Mouse (Mus musculus) liver, embryonic 13.5 days (tissue): Measurements from ENCODE around the gene Mmrn2. TPM values are rescaled to one million over a fixed set of nuclear protein-coding genes. Genes with fewer than 3 reads are reported as not detected.
"Not testable (repeated sequence)": the region's sequence is repeated elsewhere in the genome, so short reads cannot be mapped to it uniquely, and the experiment has no call there.

Source experiments
- ATAC-seq: fragments of 200-750 bp; cut with Nextera tagmentation; 2 replicates; pipeline ENCODE4 v1.8.0; 2017; ENCODE audit warnings: low read depth, mild to moderate bottlenecking, moderate number of reproducible peaks, moderate library complexity
- DNase-seq: peaks from one replicate; pipeline ENCODE4 v3.0.0; 2022
- H3K27ac ChIP-seq: fragments of 300-500 bp; sonication (generic); 2 replicates; pipeline ENCODE4 v1.5.1; 2015; ENCODE audit warnings: moderate library complexity, mild to moderate bottlenecking, inconsistent platforms
- H3K27me3 ChIP-seq: fragments of 300-500 bp; sonication (generic); 2 replicates; pipeline ENCODE4 v1.6.1; 2015; ENCODE audit warnings: mild to moderate bottlenecking, inconsistent platforms
- H3K36me3 ChIP-seq: fragments of 300-500 bp; sonication (generic); 2 replicates; pipeline ENCODE4 v1.6.1; 2015; ENCODE audit warnings: mild to moderate bottlenecking, inconsistent platforms
- H3K4me1 ChIP-seq: fragments of 300-500 bp; sonication (generic); replicated peaks from 2 replicates; pipeline ENCODE4 v1.6.1; 2015; ENCODE audit warnings: inconsistent platforms
- H3K4me2 ChIP-seq: fragments of 300-500 bp; sonication (generic); 2 replicates; pipeline ENCODE4 v1.6.1; 2015; ENCODE audit warnings: inconsistent platforms, mild to moderate bottlenecking, moderate library complexity
- H3K4me3 ChIP-seq: fragments of 300-500 bp; sonication (generic); replicated peaks from 2 replicates; pipeline ENCODE4 v1.5.1; 2015; ENCODE audit warnings: mild to moderate bottlenecking, inconsistent platforms
- H3K9ac ChIP-seq: fragments of 300-500 bp; sonication (generic); 2 replicates; pipeline ENCODE4 v1.6.1; 2015; ENCODE audit warnings: mild to moderate bottlenecking, inconsistent platforms
- H3K9me3 ChIP-seq: fragments of 300-500 bp; sonication (generic); replicated peaks from 2 replicates; pipeline ENCODE4 v1.6.1; 2016; ENCODE audit warnings: inconsistent platforms
- WGBS: fragments of 180-500 bp; shearing (Covaris S2); methylation state at CpG from one replicate; pipeline ENCODE4 v1.1.7; 2015; ENCODE audit not compliant: insufficient replicate concordance; 5-methylcytosine and 5-hydroxymethylcytosine counted together
- polyA plus RNA-seq: library from polyadenylated mRNA; unstranded; fragments of >200 nt; fragmentation: Nextera tagmentation; extraction: Ambion mirVana; gene quantifications from 2 replicates; pipeline ENCODE4 v1.2.1, GENCODE M21; 2015

The Mmrn2 gene
- polyA plus RNA-seq, 1 experiment from 2014 or later: 2.6 TPM

DNA sequence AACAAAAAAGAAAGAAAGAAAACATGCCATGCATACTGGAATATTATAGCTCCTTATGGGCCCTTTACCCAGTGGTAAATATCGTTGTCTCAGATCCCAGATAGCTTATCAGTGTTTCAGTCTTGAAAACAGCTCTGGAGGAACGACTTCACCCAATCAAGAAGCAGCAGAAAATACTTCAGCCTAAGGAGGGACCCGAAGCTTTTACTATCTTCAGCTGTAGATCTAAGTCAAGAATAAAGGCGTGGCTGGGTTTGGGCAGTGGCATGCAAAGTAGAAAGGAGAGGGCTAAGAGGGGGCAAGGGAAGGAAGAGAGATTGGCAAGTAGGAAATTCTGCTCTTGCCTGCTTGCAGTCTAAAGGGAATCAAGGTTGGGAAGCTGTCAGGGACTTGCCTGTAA, 13.1 kb upstream of the Mmrn2 start:
- H3K9me3 ChIP-seq: no peaks in the 10 kb centered on the region
- H3K4me2 ChIP-seq: no peak overlapping the region
- H3K4me3 ChIP-seq: no peak overlapping the region
- ATAC-seq (no peak), DNase-seq (no peak)
- H3K36me3 ChIP-seq: no peaks in the 10 kb centered on the region
- no peak overlapping the region for H3K27ac ChIP-seq
- peaks cover 33% of the 10 kb centered on the region for H3K4me1 ChIP-seq
- H3K27me3 ChIP-seq: no peaks in the 10 kb centered on the region
- WGBS: 15% methylated on average over 4 of the region's 4 CpGs
- no peak overlapping the region for H3K9ac ChIP-seq

DNA sequence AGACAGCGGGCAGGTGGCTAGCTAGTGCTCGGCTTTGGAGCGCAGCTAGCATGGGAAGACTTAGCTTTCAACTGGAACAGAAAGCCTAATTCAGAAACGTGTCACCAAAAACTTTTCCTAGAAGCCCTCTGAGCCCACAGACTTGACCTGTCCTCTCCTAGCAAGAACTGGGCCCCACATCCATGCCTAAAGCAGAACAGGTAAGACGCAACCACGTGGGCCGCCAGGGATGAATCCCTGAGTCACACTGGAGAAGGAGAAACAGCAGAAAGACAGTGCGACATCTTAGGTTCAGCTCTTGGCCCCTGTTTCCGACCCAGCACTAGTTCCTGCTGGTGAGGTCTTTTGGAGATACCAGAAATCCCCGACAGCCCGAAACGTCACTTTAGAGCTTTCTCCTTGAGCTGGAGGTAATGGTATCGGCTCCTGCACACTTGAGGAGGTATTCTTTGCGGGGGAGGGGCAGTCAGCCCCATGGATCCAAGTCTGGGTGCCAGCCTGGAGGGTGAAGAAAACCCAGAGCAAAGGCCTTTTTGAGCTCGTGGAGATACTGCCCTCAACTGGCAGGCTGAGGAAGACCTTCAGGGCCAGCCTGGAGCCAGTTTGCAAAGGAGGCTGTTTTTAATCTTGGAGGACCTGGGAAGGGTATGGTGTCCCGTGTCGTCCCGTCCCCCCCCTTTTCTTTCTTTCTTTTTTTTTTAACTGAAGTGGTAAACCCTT, 12.4 kb upstream of the Mmrn2 start:
- peak overlapping the region; percentile 33 for H3K4me3 ChIP-seq
- DNase-seq (peak; percentile 27), ATAC-seq (no peak)
- H3K4me2 ChIP-seq: peak overlapping the region; percentile 64
- H3K9ac ChIP-seq: no peak overlapping the region
- H3K4me1 ChIP-seq: peaks cover 26% of the 10 kb centered on the region
- H3K9me3 ChIP-seq: no peaks in the 10 kb centered on the region
- no peak overlapping the region for H3K27ac ChIP-seq
- no peaks in the 10 kb centered on the region for H3K27me3 ChIP-seq
- H3K36me3 ChIP-seq: no peaks in the 10 kb centered on the region
- WGBS: 27% methylated on average over 18 of the region's 18 CpGs

DNA sequence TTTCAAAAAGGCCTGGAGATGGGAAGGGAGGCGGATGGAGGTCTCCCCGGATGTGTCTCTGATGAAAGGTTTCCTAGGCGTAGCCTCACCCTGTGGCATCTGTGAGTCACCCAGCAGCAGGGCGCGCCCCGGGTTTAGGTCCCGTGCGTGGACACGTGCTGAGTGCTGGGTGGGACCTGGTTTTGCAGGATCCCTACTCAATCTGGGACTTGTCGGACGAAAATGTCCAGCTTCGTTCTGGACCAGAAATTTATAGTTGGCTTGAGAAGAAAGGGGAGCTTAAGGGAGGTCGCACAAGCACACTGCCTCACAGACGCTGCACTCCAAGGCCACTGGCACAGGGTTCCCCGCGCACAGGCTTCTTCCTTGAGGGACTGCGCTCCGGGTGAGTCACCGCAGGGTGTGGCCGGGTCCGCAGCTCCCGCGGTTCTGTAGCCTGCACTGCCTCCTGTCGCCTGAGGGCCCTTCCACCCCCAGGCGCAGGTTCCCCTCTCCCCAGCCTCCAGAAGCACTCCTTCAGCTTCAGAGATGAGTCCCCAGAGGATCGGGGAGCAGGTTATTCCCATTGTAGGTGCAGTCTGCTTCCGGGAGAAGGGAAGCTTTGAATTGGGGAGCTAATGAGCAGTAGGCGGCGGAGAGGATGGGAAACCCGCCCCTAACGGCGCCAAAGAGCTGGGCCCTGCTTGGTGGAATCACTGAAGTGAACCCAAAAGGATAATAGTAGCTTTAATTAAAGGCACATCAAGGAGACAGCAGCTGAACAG, 11.6 kb upstream of the Mmrn2 start:
- 9% methylated on average over 32 of the region's 32 CpGs for WGBS
- peak overlapping the region; percentile 64 for H3K4me2 ChIP-seq
- H3K9me3 ChIP-seq: no peaks in the 10 kb centered on the region
- H3K36me3 ChIP-seq: no peaks in the 10 kb centered on the region
- H3K4me3 ChIP-seq: peak overlapping the region; percentile 33
- no peaks in the 10 kb centered on the region for H3K27me3 ChIP-seq
- H3K4me1 ChIP-seq: peaks cover 24% of the 10 kb centered on the region
- ATAC-seq: peak; percentile 62
- no peak overlapping the region for H3K27ac ChIP-seq
- DNase-seq: peak; percentile 31
- H3K9ac ChIP-seq: 0 out of 2 replicates have a peak overlapping the region, but pooled peaks have one; percentile 34

- H3K9me3 ChIP-seq, H3K36me3 ChIP-seq, ATAC-seq, H3K27me3 ChIP-seq, H3K27ac ChIP-seq, DNase-seq, H3K4me3 ChIP-seq, H3K9ac ChIP-seq: not testable (repeated sequence)
- 73% methylated on average over 15 of the region's 15 CpGs for WGBS
- Histone ChIP-seq H3K4me1 (peaks cover 24% of the 10 kb centered on the region), H3K4me2 (peak overlapping the region; percentile 64)
Observed at GRCm38 (mm10) chr14:34364254-34365146, 10.8 kb upstream of the Mmrn2 start.

DNA sequence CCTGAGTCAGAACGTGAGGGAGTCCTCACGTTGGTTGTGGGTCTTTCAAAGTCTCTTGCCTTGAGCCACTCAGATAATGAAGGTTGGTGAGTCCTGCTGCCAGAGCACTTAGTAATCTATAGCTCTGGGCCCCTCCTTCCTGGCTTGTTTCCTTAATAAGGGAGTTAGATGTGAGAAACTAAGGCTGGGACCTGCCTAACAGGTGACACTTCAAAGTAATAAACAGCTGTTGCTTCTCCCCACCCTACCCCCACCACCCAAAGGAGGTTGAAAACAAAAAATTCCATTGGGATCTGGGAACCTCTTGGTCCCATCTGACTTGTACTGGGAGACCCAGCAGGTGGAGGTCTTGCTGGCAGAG, 10.1 kb upstream of the Mmrn2 start:
- no peak overlapping the region for H3K27ac ChIP-seq
- peaks cover 24% of the 10 kb centered on the region for H3K4me1 ChIP-seq
- no peak overlapping the region for H3K9ac ChIP-seq
- H3K4me3 ChIP-seq: no peak overlapping the region
- DNase-seq (no peak), ATAC-seq (no peak)
- no peaks in the 10 kb centered on the region for H3K9me3 ChIP-seq
- 63% methylated on average over 2 of the region's 2 CpGs for WGBS
- no peak overlapping the region for H3K4me2 ChIP-seq
- H3K36me3 ChIP-seq: no peaks in the 10 kb centered on the region
- no peaks in the 10 kb centered on the region for H3K27me3 ChIP-seq

DNA sequence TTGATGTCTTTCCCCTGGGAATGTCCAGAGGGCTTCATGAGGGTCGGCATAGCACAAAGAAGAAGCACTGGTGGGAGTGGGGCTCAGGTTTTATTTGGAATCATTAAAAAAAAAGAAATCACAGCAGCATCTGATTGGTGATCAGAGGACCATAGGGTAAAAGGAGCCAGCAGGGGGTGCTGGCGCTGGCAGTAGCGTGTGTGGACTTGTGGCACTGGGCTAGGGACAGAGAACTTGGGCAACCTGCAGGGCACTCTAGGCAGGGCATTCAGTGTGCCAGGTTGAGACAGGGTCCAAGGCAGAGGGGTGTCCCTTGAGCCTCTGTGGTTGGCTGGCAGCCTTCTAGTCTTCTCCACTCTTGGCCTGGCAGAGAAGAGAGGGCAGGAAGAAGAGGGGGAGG, 5.1 kb upstream of the Mmrn2 start:
- no peak for DNase-seq
- H3K4me1 ChIP-seq: 0 out of 2 replicates have a peak, but pooled peaks cover 3% of the 10 kb centered on the region
- WGBS: 54% methylated on average over 3 of the region's 3 CpGs

GRCm38 (mm10) chr14:34370921-34371320, 4.3 kb upstream of the Mmrn2 start:
- H3K27me3 ChIP-seq: no peaks in the 10 kb centered on the region
- H3K4me3 ChIP-seq: no peak overlapping the region
- H3K36me3 ChIP-seq: no peaks in the 10 kb centered on the region
- H3K4me1 ChIP-seq: 0 out of 2 replicates have a peak, but pooled peaks cover 3% of the 10 kb centered on the region
- ATAC-seq (no peak), DNase-seq (no peak)
- no peak overlapping the region for H3K9ac ChIP-seq
- H3K9me3 ChIP-seq: no peaks in the 10 kb centered on the region
- no peak overlapping the region for H3K4me2 ChIP-seq
- H3K27ac ChIP-seq: no peak overlapping the region
- 62% methylated on average over 3 of the region's 3 CpGs for WGBS

More for the DNA sequence above, 5.1 kb upstream of the Mmrn2 start:
- H3K27me3 ChIP-seq: no peaks in the 10 kb centered on the region
- H3K9ac ChIP-seq: no peak overlapping the region
- no peak for ATAC-seq
- H3K27ac ChIP-seq: no peak overlapping the region
- H3K4me3 ChIP-seq: no peak overlapping the region
- no peaks in the 10 kb centered on the region for H3K9me3 ChIP-seq
- H3K36me3 ChIP-seq: no peaks in the 10 kb centered on the region
- H3K4me2 ChIP-seq: no peak overlapping the region

DNA sequence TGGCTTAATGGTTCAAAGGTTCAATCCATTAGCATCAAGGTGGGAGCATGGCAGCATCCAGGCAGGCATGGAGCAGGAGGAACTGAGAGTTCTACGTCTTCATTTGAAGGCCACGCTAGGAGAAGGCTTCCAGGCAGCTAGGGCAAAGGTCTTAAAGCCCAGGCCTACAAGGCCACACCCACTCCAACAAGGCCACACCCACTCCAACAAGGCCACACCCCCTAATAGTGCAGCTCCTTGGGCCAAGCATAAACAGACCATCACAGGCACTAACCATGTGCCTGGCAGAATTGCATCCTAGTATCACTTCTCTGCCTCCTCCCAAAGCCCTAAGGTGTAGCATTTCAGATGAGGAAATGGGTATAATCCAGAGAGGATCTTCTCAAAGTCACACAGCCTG, 3.5 kb upstream of the Mmrn2 start:
- DNase-seq (no peak), ATAC-seq (no peak)
- 0 out of 2 replicates have a peak, but pooled peaks cover 3% of the 10 kb centered on the region for H3K4me1 ChIP-seq
- no peak overlapping the region for H3K9ac ChIP-seq
- H3K36me3 ChIP-seq: no peaks in the 10 kb centered on the region
- no peaks in the 10 kb centered on the region for H3K9me3 ChIP-seq
- no peak overlapping the region for H3K4me3 ChIP-seq
- no peaks in the 10 kb centered on the region for H3K27me3 ChIP-seq
- H3K27ac ChIP-seq: no peak overlapping the region
- WGBS: 66% methylated on average over 2 of the region's 2 CpGs
- H3K4me2 ChIP-seq: no peak overlapping the region

DNA sequence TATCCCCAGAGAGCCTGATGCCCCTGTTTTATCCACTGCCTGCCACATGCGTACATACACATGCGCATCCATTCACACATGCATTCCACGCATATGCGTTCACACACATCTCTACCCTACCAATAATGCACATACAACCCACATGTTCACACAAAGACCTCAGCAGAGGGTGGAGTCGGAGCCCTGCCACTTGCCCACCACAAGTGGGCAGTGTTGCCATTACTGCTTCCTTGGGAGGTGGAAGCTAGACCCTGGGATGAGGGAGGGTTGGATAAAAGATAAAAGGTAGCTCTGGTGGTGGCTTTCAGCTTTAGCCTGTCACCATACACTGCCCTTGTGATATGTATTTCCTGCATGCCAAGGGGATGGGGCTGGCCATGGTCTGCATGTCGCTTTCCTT, 2.6 kb upstream of the Mmrn2 start:
- Histone ChIP-seq H3K4me3 (no peak overlapping the region), H3K4me2 (no peak overlapping the region), H3K27me3 (no peaks in the 10 kb centered on the region), H3K36me3 (no peaks in the 10 kb centered on the region), H3K4me1 (0 out of 2 replicates have a peak, but pooled peaks cover 3% of the 10 kb centered on the region), H3K9ac (no peak overlapping the region), H3K27ac (no peak overlapping the region), H3K9me3 (no peaks in the 10 kb centered on the region)
- ATAC-seq (no peak), DNase-seq (no peak)
- 79% methylated on average over 6 of the region's 6 CpGs for WGBS

DNA sequence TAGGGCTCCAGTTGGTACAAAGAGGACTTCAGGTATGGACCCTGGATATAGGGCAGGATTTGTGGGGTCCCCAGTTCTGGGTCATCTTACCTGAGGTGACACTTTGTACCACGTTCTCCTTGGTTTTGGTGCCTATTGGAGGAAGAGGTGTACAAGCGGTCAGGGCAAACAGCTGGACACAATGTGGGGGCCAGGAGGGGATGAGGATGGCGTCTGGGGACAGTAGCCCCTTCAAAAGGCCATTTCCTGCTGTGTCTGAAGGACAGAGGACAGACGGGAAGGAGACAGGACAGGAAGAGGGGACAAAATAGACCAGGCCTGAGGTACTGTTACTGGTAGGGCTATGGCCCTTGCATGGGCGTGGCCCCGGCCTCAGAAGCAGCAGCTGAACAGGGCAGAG, 1.7 kb upstream of the Mmrn2 start:
- H3K4me3 ChIP-seq: no peak overlapping the region
- no peak for ATAC-seq
- no peak overlapping the region for H3K9ac ChIP-seq
- no peak overlapping the region for H3K27ac ChIP-seq
- no peaks in the 10 kb centered on the region for H3K9me3 ChIP-seq
- WGBS: 55% methylated on average over 6 of the region's 6 CpGs
- no peaks in the 10 kb centered on the region for H3K36me3 ChIP-seq
- no peak for DNase-seq
- H3K4me1 ChIP-seq: 0 out of 2 replicates have a peak, but pooled peaks cover 3% of the 10 kb centered on the region
- no peak overlapping the region for H3K4me2 ChIP-seq
- no peaks in the 10 kb centered on the region for H3K27me3 ChIP-seq

DNA sequence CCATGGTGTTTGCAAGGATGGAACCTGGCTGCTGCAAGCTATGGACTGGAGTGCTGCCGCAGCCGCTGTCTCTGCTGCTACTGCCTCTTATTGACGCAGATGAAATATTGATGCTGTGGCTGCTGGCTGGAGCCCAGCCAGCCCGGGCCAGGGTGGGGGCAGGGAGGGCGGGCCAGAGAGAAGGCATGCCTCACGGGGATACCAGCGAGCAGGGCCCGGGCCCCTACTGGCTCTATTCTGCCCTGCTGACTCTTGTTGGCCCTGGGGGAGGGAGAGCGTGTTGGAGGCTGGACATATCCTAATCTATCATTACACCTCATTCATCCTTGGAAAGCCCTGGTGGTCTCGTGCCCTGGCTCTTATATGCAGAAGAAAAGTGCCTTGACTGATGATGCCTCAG, 688 bp upstream of the Mmrn2 start, which contains the start of gene Sncg:
Gene Sncg (minus strand): TSS at position 213 of the 400 bp plus-strand sequence.
- Histone ChIP-seq H3K27me3 (no peaks in the 10 kb centered on the region), H3K27ac (no peak within 1 kb of the TSS), H3K4me3 (peak within 1 kb of the TSS; percentile 8; the same call in 1 of the 2 replicates), H3K9ac (no peak within 1 kb of the TSS), H3K4me2 (no peak within 1 kb of the TSS), H3K4me1 (0 out of 2 replicates have a peak, but pooled peaks cover 3% of the 10 kb centered on the region), H3K9me3 (no peaks in the 10 kb centered on the region), H3K36me3 (no peaks in the 10 kb centered on the region)
- WGBS: 50% methylated on average over 10 of the region's 10 CpGs
- ATAC-seq: no peak
- DNase-seq: no peak
